Mouse (Mus musculus): Measurements from ENCODE around the gene Traf4. TPM values are rescaled to one million over a fixed set of nuclear protein-coding genes. Genes with fewer than 3 reads are reported as not detected.
"Not testable (repeated sequence)": the region's sequence is repeated elsewhere in the genome, so short reads cannot be mapped to it uniquely, and the experiment has no call there.

Gene Traf4
- polyA plus RNA-seq, 1 experiment from 2014 or later = 101 TPM

GRCm38 (mm10) chr11:78195101-78195863, 29.9 kb upstream of the Traf4 start:
- no peaks in the 10 kb centered on the region for H3K27me3 ChIP-seq
- DNase-seq (ENCODE audit: low read depth, low spot score) = no peak
- no peak for ATAC-seq
- in situ Hi-C loops (cut with MboI; ENCODE audit: low pct_unique_long_range_greater_than_20kb) = no loop called here
- TF ChIP-seq CTCF (IDR thresholded peaks at IDR 0.05) = no peak
- CTCF ChIA-PET = no interaction called here
- POLR2A ChIA-PET = interaction anchor here (1.6 kb wide), 1 partner anchor 10 kb away, joined by 8 read pairs; no protein-coding TSS in a partner anchor

- in situ Hi-C loops (cut with MboI; ENCODE audit: low pct_unique_long_range_greater_than_20kb) = no loop called here
- TF ChIP-seq CTCF (IDR thresholded peaks at IDR 0.05) = no peak
- ATAC-seq = no peak
- DNase-seq (ENCODE audit: low read depth, low spot score) = no peak
- H3K27me3 ChIP-seq = no peaks in the 10 kb centered on the region
- CTCF ChIA-PET = no interaction called here
- POLR2A ChIA-PET = no interaction called here
Measured at GRCm38 (mm10) chr11:78194411-78195100, 29.2 kb upstream of the Traf4 start.

GRCm38 (mm10) chr11:78193113-78193512, 27.7 kb upstream of the Traf4 start, which contains the start of gene Proca1:
TSS of gene Proca1 (plus strand) at chr11:78193392.
- ChIA-PET CTCF (no interaction called here), POLR2A (interaction anchor here (0.7 to 1.0 kb wide), 2 partner anchors 28 to 201 kb away, joined by 3 read pairs; no protein-coding TSS in a partner anchor)
- no peak for DNase-seq (ENCODE audit: low read depth, low spot score)
- ATAC-seq = no peak
- no peak for TF ChIP-seq CTCF (IDR thresholded peaks at IDR 0.05)
- H3K27me3 ChIP-seq = no peaks in the 10 kb centered on the region
- in situ Hi-C loops (cut with MboI; ENCODE audit: low pct_unique_long_range_greater_than_20kb) = no loop called here

- H3K27me3 ChIP-seq = no peaks in the 10 kb centered on the region
- ChIA-PET POLR2A (interaction anchor here (1.0 kb wide), 1 partner anchor 10 kb away, joined by 3 read pairs; no protein-coding TSS in a partner anchor), CTCF (interaction anchor here (1.1 to 1.3 kb wide), 2 partner anchors 39 to 47 kb away, joined by 3 read pairs; no protein-coding TSS in a partner anchor)
- ATAC-seq (no peak), DNase-seq (ENCODE audit: low read depth, low spot score) (no peak)
- no peak for TF ChIP-seq CTCF (IDR thresholded peaks at IDR 0.05)
- in situ Hi-C loops (cut with MboI; ENCODE audit: low pct_unique_long_range_greater_than_20kb) = no loop called here
Measured at GRCm38 (mm10) chr11:78190041-78190440, 24.7 kb upstream of the Traf4 start.

GRCm38 (mm10) chr11:78189234-78190040, 24.0 kb upstream of the Traf4 start:
- TF ChIP-seq CTCF (IDR thresholded peaks at IDR 0.05) = no peak
- ATAC-seq (peak; percentile 23), DNase-seq (ENCODE audit: low read depth, low spot score) (no peak)
- POLR2A ChIA-PET = interaction anchor here (0.6 to 0.8 kb wide), 2 partner anchors 14 to 550 kb away, joined by 3 to 6 read pairs; no protein-coding TSS in a partner anchor
- in situ Hi-C loops (cut with MboI; ENCODE audit: low pct_unique_long_range_greater_than_20kb) = no loop called here
- CTCF ChIA-PET = interaction anchor here (1.1 to 1.3 kb wide), 2 partner anchors 40 to 46 kb away, joined by 3 read pairs; no protein-coding TSS in a partner anchor
- no peaks in the 10 kb centered on the region for H3K27me3 ChIP-seq

GRCm38 (mm10) chr11:78188331-78189233, 23.2 kb upstream of the Traf4 start, which contains the start of gene Rab34:
TSS of gene Rab34 (plus strand) at chr11:78188430.
- no peaks in the 10 kb centered on the region for H3K27me3 ChIP-seq
- in situ Hi-C loops (cut with MboI; ENCODE audit: low pct_unique_long_range_greater_than_20kb) = no loop called here
- DNase-seq (ENCODE audit: low read depth, low spot score) = no peak

GRCm38 (mm10) chr11:78184702-78185101, 19.3 kb upstream of the Traf4 start:
- CTCF ChIA-PET; in situ Hi-C loops (cut with MboI; ENCODE audit: low pct_unique_long_range_greater_than_20kb); ATAC-seq; H3K27me3 ChIP-seq; DNase-seq (ENCODE audit: low read depth, low spot score): not testable (repeated sequence)
- POLR2A ChIA-PET = interaction anchor here (0.7 kb wide), 1 partner anchor 25 kb away, joined by 3 read pairs; no protein-coding TSS in a partner anchor

More at GRCm38 (mm10) chr11:78188331-78189233, 23.2 kb upstream of the Traf4 start, which contains the start of gene Rab34:
- no peak for TF ChIP-seq CTCF (IDR thresholded peaks at IDR 0.05)
- ATAC-seq = peak; percentile 69
- POLR2A ChIA-PET = interaction anchor here (0.6 to 0.8 kb wide), 2 partner anchors 13 to 549 kb away, joined by 3 to 6 read pairs; no protein-coding TSS in a partner anchor
- CTCF ChIA-PET = no interaction called here

- CTCF ChIA-PET = no interaction called here
- POLR2A ChIA-PET = interaction anchor here (0.7 kb wide), 1 partner anchor 25 kb away, joined by 3 read pairs; no protein-coding TSS in a partner anchor
- DNase-seq (ENCODE audit: low read depth, low spot score) = no peak
- in situ Hi-C loops (cut with MboI; ENCODE audit: low pct_unique_long_range_greater_than_20kb) = no loop called here
- ATAC-seq = no peak
- TF ChIP-seq CTCF (IDR thresholded peaks at IDR 0.05) = no peak
- no peaks in the 10 kb centered on the region for H3K27me3 ChIP-seq
Measured at GRCm38 (mm10) chr11:78183884-78184514, 18.6 kb upstream of the Traf4 start.
